Mouse (Mus musculus) adrenal gland, adult 10 weeks (tissue): ENCODE measurements around the gene Tbl1x. TPM values are rescaled to one million over a fixed set of nuclear protein-coding genes. Genes with fewer than 3 reads are reported as not detected.

Experiments
- polyA plus RNA-seq: library from polyadenylated mRNA; stranded (reverse); fragments of 350-450 nt; fragmentation: Illumina TruSeq; extraction: RNeasy Lipid Tissue Mini Kit (QIAGEN cat#74804); gene quantifications from one replicate; pipeline ENCODE4 v1.2.3, GENCODE M21; 2014; ENCODE audit warnings: low read depth, low replicate concordance

Gene Tbl1x
- 153 TPM for polyA plus RNA-seq

DNA sequence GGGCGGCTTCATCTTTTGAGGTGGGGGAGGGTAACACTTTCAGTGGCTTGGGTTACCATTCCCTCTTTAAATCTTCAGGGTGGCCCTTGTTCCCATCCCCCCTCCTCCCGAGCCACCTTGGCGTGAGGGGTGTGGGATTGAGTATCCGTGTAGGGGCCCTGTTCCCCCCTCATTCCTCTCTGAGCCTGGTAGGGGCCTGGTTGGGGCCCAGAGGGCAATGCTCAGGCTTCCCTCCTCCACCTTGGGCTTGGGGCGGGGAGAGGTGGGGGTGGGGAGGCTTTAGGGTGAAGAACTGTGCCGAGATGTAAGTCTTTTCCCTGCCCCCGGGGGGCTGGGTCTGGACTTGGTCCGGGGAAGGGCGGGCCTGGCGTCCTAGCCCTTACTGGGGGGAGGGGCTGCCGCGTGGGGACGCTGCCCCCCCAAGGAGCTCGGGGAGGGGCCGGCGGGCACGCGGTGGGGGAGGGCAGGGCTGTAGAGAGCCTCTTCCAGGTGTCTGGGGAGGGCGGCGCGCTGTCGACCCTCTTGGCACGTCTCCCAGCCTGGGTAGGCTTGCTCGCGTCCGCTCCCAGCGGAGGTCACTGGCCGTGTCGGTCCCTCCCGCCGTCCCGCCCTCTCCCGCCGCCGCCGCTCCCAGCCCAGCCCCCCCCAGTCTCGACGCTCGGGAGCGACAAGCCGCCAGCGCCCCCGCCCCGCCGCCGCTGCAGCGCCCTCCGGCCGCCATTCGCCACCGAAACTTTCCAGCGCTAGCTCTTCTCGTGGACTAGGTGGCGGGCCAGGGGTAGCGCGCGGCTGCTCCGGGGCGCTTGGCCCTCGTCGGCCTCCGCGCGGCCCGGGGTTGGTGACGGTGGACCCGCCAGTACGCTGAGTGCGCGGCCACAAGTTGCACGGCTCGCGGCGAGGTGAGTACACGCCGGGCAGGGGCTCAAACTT is at the start of gene Tbl1x:
Tbl1x (plus strand) TSS at position 643 of the 930 bp plus-strand sequence.

